Mouse (Mus musculus) adrenal gland, adult 18-20 months (tissue): ENCODE results near the gene Dgat2. TPM values are rescaled to one million over a fixed set of nuclear protein-coding genes. Genes with fewer than 3 reads are reported as not detected.
A peak's percentile ranks its signal among the peaks of the same experiment; 100 is the strongest.

Experiments
- DNase-seq, 2 experiments: peaks; one replicate each; pipeline ENCODE4 v3.0.0; 2021 to 2022; ENCODE audit warnings: low spot score in 2 of 2
- total RNA-seq, 2 experiments: library from RNA; stranded (reverse); gene quantifications; 1 replicate in 1 of 2; 2 replicates in 1 of 2; pipeline ENCODE4 v1.2.3; 2021

The Dgat2 gene
- total RNA-seq, 2 experiments from 2014 or later, result 284 to 447 TPM

- DNase-seq, result peak; percentile 97 to 98
These were observed 41.3 kb downstream of the Dgat2 start, which contains the start of gene Uvrag for GRCm38 (mm10) chr7:99140984-99141918. Uvrag (minus strand) TSS chr7:99141141.

- DNase-seq, result no peak
These were observed 42.0 kb downstream of the Dgat2 start for GRCm38 (mm10) chr7:99140511-99140910.

- no peak for DNase-seq
These were observed 42.6 kb downstream of the Dgat2 start for GRCm38 (mm10) chr7:99139841-99140491.

- DNase-seq, result no peak
These were observed 45.0 kb downstream of the Dgat2 start for GRCm38 (mm10) chr7:99137541-99137940.

GRCm38 (mm10) chr7:99136789-99137188 is 45.7 kb downstream of the Dgat2 start:
- DNase-seq, result no peak

GRCm38 (mm10) chr7:99133811-99134402 is 48.6 kb downstream of the Dgat2 start:
- no peak for DNase-seq

GRCm38 (mm10) chr7:99132597-99132996 is 49.9 kb downstream of the Dgat2 start:
- no peak for DNase-seq

GRCm38 (mm10) chr7:99131819-99132353 is 50.6 kb downstream of the Dgat2 start:
- DNase-seq, result no peak

GRCm38 (mm10) chr7:99128965-99129364 is 53.6 kb downstream of the Dgat2 start:
- DNase-seq, result no peak

GRCm38 (mm10) chr7:99128020-99128950 is 54.2 kb downstream of the Dgat2 start:
- no peak for DNase-seq

- DNase-seq, result no peak
These were observed 56.5 kb downstream of the Dgat2 start for GRCm38 (mm10) chr7:99126057-99126456.

GRCm38 (mm10) chr7:99122651-99123050 is 59.9 kb downstream of the Dgat2 start:
- no peak for DNase-seq

- DNase-seq, result no peak
These were observed 61.5 kb downstream of the Dgat2 start for GRCm38 (mm10) chr7:99120865-99121521.

- no peak for DNase-seq
These were observed 62.4 kb downstream of the Dgat2 start for GRCm38 (mm10) chr7:99120082-99120481.

GRCm38 (mm10) chr7:99116781-99117180 is 65.7 kb downstream of the Dgat2 start:
- no peak for DNase-seq

- no peak for DNase-seq
These were observed 68.4 kb downstream of the Dgat2 start for GRCm38 (mm10) chr7:99114006-99114726.

- DNase-seq, result no peak
These were observed 75.0 kb downstream of the Dgat2 start for GRCm38 (mm10) chr7:99107566-99107965.

- DNase-seq, result no peak
These were observed 75.7 kb downstream of the Dgat2 start for GRCm38 (mm10) chr7:99106714-99107270.
